Mouse (Mus musculus): ENCODE data around the gene Plpp3. TPM values are rescaled to one million over a fixed set of nuclear protein-coding genes. Genes with fewer than 3 reads are reported as not detected.

The Plpp3 gene
- total RNA-seq, 2 experiments from 2014 or later, result 43.9 to 45.4 TPM

DNA sequence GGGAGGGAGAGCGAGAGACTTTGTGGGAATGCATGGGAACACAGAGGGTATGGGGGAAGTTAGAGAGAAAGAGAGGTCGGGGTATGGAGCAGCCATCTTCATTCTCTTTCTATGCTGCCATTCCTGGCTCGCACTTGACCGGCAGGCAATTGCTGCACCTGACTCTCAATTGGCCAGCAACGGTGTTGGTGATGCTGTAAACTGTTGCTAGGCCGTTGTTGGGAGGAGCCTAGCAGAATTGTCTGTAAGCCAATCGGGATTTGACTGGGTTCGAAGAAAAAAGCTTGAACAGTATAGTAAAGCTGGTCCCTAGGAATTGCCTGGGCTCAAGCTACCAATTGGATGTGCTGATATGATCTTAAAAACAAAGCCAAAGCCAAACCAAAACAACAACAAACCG is 121.0 kb downstream of the Plpp3 start:
- no peak for DNase-seq
- intact Hi-C loops (cut with DNase I), result no loop called here

DNA sequence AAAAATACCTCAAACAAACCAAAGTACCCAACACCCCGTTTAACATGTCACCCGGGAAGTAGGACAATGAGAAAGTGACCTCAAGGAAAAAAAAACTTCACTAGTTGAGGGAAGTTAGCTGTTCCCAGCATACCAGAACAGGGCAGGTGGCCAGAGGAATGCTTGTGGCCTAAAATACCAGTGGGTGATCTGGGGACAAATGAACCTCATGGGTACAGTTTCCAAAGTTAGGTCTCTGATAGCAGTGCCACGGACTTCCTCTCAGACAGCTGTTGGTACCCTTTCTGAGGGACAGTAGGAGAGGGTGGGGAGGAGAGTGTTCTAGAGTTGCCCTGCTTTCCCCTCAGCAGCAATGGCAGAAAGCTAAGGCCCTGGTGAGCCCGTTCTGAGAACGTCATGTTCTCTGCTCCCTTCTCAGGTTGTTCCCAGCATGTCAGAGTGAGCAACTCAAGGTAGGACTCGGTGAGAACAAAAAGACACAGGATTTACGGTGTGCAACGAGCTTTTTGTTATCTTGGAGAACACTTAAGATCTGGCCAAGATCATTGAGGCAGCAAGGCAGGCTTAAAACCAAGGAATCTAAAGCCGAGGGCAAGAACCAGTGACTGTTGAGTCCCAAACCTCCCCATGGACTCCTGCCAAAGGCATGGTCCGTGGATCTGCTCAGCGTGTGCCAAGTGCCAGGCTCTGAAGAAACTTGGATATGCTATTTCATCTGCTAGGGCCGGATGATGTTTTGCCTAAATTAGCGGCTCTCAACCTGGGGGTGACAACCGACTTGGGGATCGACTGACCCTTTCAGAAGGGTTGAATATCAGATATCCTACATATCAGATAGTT is 121.6 kb downstream of the Plpp3 start:
- intact Hi-C loops (cut with DNase I), result no loop called here
- peak in 1 of 2 experiments; percentile 61 for DNase-seq

DNA sequence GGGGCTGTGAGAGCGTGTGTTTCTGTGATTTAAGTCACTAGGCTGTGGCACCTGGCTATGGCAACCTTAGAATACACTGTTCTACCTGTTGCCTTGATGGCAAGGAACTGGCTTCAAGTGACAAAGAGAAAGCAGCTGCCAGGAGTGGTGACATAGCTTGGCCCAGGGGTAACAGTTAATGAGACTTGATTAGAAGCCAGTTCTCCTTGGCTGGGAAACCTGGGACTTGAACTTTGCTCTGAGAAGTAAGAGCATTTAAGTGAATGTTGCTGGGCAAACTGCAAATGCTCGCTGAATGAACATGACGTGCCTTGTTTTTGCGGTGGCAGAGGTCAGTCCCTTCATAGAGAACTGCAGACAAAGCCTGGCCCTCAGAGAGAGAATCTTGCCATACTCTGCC is 122.7 kb downstream of the Plpp3 start:
- intact Hi-C loops (cut with DNase I), result no loop called here
- no peak for DNase-seq

DNA sequence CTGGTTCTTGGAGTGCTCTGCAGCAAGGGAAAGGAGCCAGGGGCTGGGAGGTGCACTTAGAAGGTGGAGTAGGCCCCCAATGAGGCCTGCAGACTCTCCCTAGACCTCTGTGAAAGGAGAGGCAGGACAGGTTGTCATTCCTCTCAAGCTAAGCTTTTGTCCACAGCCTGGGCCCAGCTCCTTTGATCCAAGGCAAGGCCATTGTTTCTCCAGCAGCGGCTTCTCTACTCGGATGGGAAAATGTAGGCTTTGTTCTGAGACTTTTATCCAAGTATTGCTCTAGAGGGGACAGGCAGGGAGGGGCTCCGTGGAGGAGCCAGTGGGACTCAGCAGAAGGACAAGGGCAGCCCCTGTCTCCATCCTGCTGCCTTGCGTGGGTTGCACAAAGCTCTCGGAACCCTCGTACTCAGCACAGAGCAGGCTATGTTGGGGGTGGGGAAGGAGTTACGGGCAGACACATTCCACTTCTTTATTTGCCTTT is 124.6 kb downstream of the Plpp3 start:
- intact Hi-C loops (cut with DNase I), result no loop called here
- no peak for DNase-seq

Other genes starting within 250 kb of the Plpp3 start
- under 1 TPM in 1 of 2 experiments, not detected in 1; 0.10 TPM for gene Fyb2, start 243.9 kb upstream of the Plpp3 start, total RNA-seq (2021)
- gene Prkaa2, start 47.5 kb upstream of the Plpp3 start, total RNA-seq (2021), result 100 to 1,000 TPM; 127 to 129 TPM

Data from gastrocnemius, postnatal 36 days (tissue).